Mouse (Mus musculus) lung, adult 2 months (tissue): Measurements from ENCODE around the gene Pdcd2l.

Experiments used
- CTCF ChIP-seq: fragments of 200-500 bp; IDR thresholded peaks from 2 replicates; pipeline ENCODE4 v1.5.1; 2011; ENCODE audit warnings: mild to moderate bottlenecking, low read length, control low read depth; ENCODE audit not compliant: insufficient read depth
- POLR2A ChIP-seq: fragments of 200-500 bp; IDR thresholded peaks from 2 replicates; pipeline ENCODE4 v1.6.1; 2011; ENCODE audit warnings: low read depth, mild to moderate bottlenecking, control low read depth, low read length, borderline replicate concordance; ENCODE audit errors: extremely low read depth

- TF ChIP-seq POLR2A (no peak), CTCF (no peak)
These were observed 7.0 kb downstream of the Pdcd2l start for GRCm38 (mm10) chr7:34189376-34189989.
